Comparison of ENCODE assay signal across 29 mouse cellular contexts in genomic region chr13:30809240-30809639, GRCm38 (mm10).
DNase-seq lines count a peak whose midpoint lies in the region; ATAC-seq and TF ChIP-seq lines count a peak whose summit lies in the region.
"Had no signal": no experiment of that assay in that cellular context is flagged by ENCODE, and none has a peak within 500 bp of the region (broad histone marks: within the 10 kb centered on the region; RNA-seq: fewer than 3 reads in every experiment).

No protein-coding gene starts in this region.

- TF ChIP-seq CTCF in layer of hippocampus, adult 2 months (conservative IDR thresholded peaks at IDR 0.05) = no peak
- no peak for TF ChIP-seq CTCF in stomach, postnatal 0 days (IDR thresholded peaks at IDR 0.05; ENCODE audit: low read depth)

- H3K9me3 ChIP-seq in heart, embryonic 11.5 days (replicated peaks; ENCODE audit: control insufficient read depth, low read length) = no peaks in the 10 kb centered on the region
- no peaks in the 10 kb centered on the region for H3K9me3 ChIP-seq in stomach, postnatal 0 days (ENCODE audit: control insufficient read depth, low read length)
- H3K9me3 ChIP-seq: embryonic facial prominence, embryonic 10.5 days; forebrain, embryonic 10.5 days; G1E; heart, embryonic 13.5 days; limb, embryonic 13.5 days; liver, embryonic 12.5 days had no signal

- H3K4me3 ChIP-seq in heart, embryonic 11.5 days (ENCODE audit: low read depth, low read length) = no peak overlapping the region
- no peak overlapping the region for H3K4me3 ChIP-seq in layer of hippocampus, adult 2 months
- no peak overlapping the region for H3K4me3 ChIP-seq in stomach, postnatal 0 days (ENCODE audit: low read depth, low read length)
- H3K4me3 ChIP-seq: embryonic facial prominence, embryonic 10.5 days; forebrain, embryonic 10.5 days; heart, embryonic 13.5 days; limb, embryonic 13.5 days; liver, embryonic 12.5 days had no signal

- no peaks in the 10 kb centered on the region for H3K27me3 ChIP-seq in heart, embryonic 11.5 days (ENCODE audit: control insufficient read depth, insufficient read depth, low read length)
- no peaks in the 10 kb centered on the region for H3K27me3 ChIP-seq in stomach, postnatal 0 days (ENCODE audit: control insufficient read depth, insufficient read depth, low read length)
- H3K27me3 ChIP-seq: CH12.LX; heart, embryonic 13.5 days; limb, embryonic 13.5 days; liver, embryonic 12.5 days; Patski had no signal

- ATAC-seq in heart, embryonic 11.5 days (replicated peaks; ENCODE audit: insufficient number of reproducible peaks, low FRiP score, low TSS enrichment) = no peak
- ATAC-seq in stomach, postnatal 0 days (ENCODE audit: low FRiP score, low TSS enrichment) = no peak
- ATAC-seq: forebrain, postnatal 0 days; hindbrain, embryonic 16.5 days; intestine, embryonic 16.5 days; liver, embryonic 12.5 days; Patski had no signal

- H3K9ac ChIP-seq in heart, embryonic 11.5 days (ENCODE audit: low read depth, low read length) = no peak overlapping the region
- H3K9ac ChIP-seq in stomach, postnatal 0 days (ENCODE audit: low read length) = no peak overlapping the region
- H3K9ac ChIP-seq: forebrain, postnatal 0 days; heart, embryonic 13.5 days; limb, embryonic 13.5 days; liver, embryonic 12.5 days had no signal

- no peaks in the 10 kb centered on the region for H3K36me3 ChIP-seq in heart, embryonic 11.5 days (ENCODE audit: control insufficient read depth, insufficient read depth, low read length)
- no peaks in the 10 kb centered on the region for H3K36me3 ChIP-seq in stomach, postnatal 0 days (ENCODE audit: control insufficient read depth, insufficient read depth, low read length)

- peak; percentile 25 to 31 for DNase-seq in cerebellum, postnatal 10 days
- DNase-seq in cerebellum, postnatal 14 days = no peak
- peak; percentile 19 to 63 for DNase-seq in heart, adult 9 months (ENCODE audit: low spot score in 2 of 2)
- DNase-seq in adipocyte (ENCODE audit: low spot score) = peak; percentile 70
- peak; percentile 74 for DNase-seq in fat pad, adult 2 months (ENCODE audit: extremely low read depth, low read depth, low spot score)
- DNase-seq in layer of hippocampus, adult 2 months (ENCODE audit: low spot score in 2 of 2) = no peak
- DNase-seq in stomach, postnatal 0 days (ENCODE audit: low spot score) = no peak
- DNase-seq: B cell, adult 2 months; cerebellum, adult 9-10 months; forebrain, postnatal 0 days; kidney, postnatal 25 days; layer of hippocampus, postnatal 36 days; lung, adult 18-20 months; lung, postnatal 10 days; right cerebral cortex, postnatal 14 days; spleen, adult 18-20 months; thymus, postnatal 14 days had no signal

- H3K4me1 ChIP-seq in heart, embryonic 11.5 days (ENCODE audit: control insufficient read depth, insufficient read depth, low read length) = no peaks in the 10 kb centered on the region
- no peaks in the 10 kb centered on the region for H3K4me1 ChIP-seq in stomach, postnatal 0 days (replicated peaks; ENCODE audit: control insufficient read depth, insufficient read depth)
- H3K4me1 ChIP-seq: forebrain, embryonic 10.5 days; heart, embryonic 13.5 days; limb, embryonic 13.5 days; liver, embryonic 12.5 days had no signal

- no peak for TF ChIP-seq EP300 in stomach, postnatal 0 days (optimal IDR thresholded peaks at IDR 0.05)

- H3K4me2 ChIP-seq in heart, embryonic 11.5 days = no peak overlapping the region
- H3K4me2 ChIP-seq in stomach, postnatal 0 days (replicated peaks; ENCODE audit: low read depth) = no peak overlapping the region
- H3K4me2 ChIP-seq: heart, embryonic 13.5 days; limb, embryonic 13.5 days; liver, embryonic 12.5 days; midbrain, embryonic 11.5 days had no signal

- H3K27ac ChIP-seq in heart, embryonic 11.5 days (ENCODE audit: low read depth, low read length) = no peak overlapping the region
- no peak overlapping the region for H3K27ac ChIP-seq in layer of hippocampus, adult 2 months
- no peak overlapping the region for H3K27ac ChIP-seq in stomach, postnatal 0 days (replicated peaks)
- H3K27ac ChIP-seq: embryonic facial prominence, embryonic 10.5 days; forebrain, embryonic 10.5 days; heart, embryonic 13.5 days; limb, embryonic 13.5 days; liver, embryonic 12.5 days had no signal

- WGBS in heart, embryonic 11.5 days (ENCODE audit: insufficient replicate concordance) = 90% methylated on average over 7 of the region's 7 CpGs
- 85% methylated on average over 7 of the region's 7 CpGs for WGBS in stomach, postnatal 0 days

Comparison
In these comparisons a context has a peak if more than half of its experiments do, and no peak if none do; other contexts are left out.
1. DNase-seq: peak in cerebellum, postnatal 10 days (2 of 2), heart, adult 9 months (2 of 2), adipocyte (single experiment) and fat pad, adult 2 months (single experiment); none in cerebellum, postnatal 14 days (0 of 2), layer of hippocampus, adult 2 months (0 of 2) and stomach, postnatal 0 days (single experiment).